Mouse (Mus musculus) kidney, adult 11 months (tissue): ENCODE data around the gene Dlk2.

Experiments
- DNase-seq: peaks from one replicate; pipeline ENCODE4 v3.0.0; 2022

Gene Dlk2

GRCm38 (mm10) chr17:46274465-46274864 lies 22.8 kb upstream of the Dlk2 start:
- no peak for DNase-seq

GRCm38 (mm10) chr17:46275034-46275433 lies 22.2 kb upstream of the Dlk2 start:
- DNase-seq, result no peak

DNA sequence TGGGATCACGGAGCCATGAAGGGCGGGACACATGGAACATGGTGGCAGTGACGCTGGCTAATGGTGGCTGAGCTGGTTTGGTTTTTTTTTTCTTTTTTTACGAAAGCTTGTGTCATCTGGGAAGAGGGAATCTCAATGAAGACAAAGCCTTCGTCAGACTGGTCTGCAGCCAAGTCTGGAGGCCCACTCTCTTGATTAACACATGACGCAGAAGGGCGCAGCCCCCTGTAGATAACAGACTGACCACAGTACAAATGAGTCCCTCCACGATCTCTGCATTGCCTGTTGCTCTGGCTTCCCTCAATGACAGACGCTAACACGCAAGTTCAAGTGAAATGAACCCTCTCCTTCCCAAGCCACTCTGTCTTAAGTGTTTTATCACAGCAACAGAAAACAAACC lies 21.7 kb upstream of the Dlk2 start:
- no peak for DNase-seq

DNA sequence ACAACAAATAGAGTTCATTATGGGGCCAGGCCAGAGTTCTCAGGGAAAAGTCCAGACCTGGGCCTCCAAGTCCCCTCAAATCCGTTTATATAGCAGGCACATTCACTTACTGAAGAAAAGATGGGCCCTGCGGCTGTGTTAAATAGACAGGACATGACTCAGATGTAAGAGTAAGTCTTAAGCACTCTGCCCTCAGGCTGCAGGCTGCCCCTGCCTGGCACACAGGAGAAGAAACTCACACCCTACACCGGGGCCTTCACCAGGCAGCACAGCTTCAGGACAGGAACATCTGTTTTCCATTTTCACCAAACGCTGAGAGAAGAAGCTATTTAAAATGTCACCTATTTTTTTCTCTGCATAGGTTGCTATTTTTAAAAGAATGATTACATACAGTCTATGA lies 19.6 kb upstream of the Dlk2 start:
- DNase-seq, result no peak

GRCm38 (mm10) chr17:46278011-46278765 lies 19.0 kb upstream of the Dlk2 start:
- no peak for DNase-seq

DNA sequence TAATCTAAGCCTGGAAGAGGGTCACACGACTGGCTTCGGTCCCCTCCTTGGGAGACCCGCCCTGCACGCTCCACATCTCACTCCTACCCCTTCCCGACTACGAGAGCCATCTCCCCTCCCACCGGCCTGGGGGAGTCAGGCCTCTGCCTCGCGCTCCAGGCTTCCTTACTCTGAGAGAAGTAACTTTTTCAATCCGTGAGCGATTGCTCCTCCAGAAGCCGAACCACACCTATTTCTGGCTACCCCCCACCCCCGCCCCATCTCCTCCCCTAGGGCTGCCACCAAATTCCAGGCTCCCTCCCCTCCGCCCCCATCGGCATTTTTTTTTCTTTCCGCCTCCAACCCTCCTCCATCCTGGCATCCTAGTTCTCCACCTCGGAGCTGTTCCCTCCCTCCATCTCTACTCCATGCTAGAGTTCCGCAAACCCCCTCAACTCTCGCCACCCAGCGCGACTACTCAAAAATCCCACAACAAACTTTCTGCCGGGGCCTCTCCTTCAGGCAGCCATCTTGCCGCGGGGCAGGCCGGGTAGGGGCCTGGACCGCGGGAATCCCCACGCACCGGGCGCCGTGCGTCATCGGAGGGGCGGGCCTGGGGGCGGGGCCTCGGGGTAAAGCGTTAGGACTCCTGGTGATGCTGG lies 14.6 kb upstream of the Dlk2 start, which contains the start of gene Tjap1:
TSS of gene Tjap1 (minus strand) at position 544 of the 641 bp plus-strand sequence.
- peak; percentile 79 for DNase-seq

DNA sequence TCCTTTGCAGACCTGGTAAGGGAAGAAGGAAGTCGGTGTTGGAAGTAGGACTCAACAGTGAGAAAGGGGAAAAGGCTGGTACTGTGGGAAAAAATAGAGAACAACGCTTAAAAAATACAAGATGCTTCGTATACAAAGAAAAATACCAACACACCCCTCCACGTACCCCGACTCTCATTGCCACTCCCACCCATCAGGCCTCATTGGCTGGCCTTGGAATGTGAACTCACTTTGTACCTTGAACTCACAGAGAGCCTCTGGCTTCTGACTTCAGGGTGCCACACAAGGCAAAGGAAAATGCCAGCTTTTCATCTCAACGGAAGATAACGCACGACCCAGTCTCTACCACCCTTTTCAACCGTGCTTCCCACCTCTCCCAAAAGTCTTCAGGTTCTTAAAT lies 14.1 kb upstream of the Dlk2 start:
- DNase-seq, result peak; percentile 63

DNA sequence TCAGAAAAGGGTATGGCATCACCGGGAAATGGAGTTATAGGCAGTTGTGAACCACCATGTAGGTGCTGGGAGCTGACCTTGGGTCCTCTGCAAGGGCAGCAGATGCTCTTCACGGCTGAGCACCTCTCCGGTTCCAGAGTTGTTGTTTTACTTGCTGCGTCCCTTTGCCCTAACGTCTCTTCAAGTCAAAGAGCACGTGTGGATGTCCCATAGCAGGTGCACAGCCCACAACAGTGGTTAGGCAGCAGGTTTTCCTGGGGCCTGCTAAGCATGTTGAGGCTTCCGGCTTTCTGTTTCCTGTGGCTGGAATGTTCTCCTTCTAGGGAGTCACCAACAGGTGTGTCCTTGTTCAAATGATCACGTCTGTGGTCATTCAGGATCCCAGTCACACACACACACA lies 13.3 kb upstream of the Dlk2 start:
- DNase-seq, result peak; percentile 66

GRCm38 (mm10) chr17:46284653-46285052 lies 12.6 kb upstream of the Dlk2 start:
- DNase-seq, result no peak

- no peak for DNase-seq
Measured at GRCm38 (mm10) chr17:46285407-46285806, 11.8 kb upstream of the Dlk2 start.

DNA sequence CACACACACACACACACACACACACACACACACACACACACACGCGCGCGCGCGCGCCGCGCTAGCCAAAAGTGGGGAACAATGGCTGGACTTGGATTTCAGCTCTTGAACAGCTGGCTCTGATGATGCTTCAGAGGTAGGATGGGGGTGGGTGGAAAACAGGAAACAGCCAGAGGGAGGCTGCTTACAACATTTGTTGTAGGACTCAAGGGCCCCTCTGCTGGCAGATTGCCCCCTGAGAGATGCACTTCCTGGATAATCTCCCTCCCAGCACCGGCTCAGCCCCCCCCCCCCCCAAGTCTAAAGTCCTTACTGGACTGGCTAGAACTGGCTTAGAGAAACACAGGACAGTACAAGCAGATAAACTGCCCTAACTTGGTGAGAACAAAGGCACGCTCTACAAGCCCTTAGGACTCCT lies 9.5 kb upstream of the Dlk2 start:
- DNase-seq, result peak; percentile 64

DNA sequence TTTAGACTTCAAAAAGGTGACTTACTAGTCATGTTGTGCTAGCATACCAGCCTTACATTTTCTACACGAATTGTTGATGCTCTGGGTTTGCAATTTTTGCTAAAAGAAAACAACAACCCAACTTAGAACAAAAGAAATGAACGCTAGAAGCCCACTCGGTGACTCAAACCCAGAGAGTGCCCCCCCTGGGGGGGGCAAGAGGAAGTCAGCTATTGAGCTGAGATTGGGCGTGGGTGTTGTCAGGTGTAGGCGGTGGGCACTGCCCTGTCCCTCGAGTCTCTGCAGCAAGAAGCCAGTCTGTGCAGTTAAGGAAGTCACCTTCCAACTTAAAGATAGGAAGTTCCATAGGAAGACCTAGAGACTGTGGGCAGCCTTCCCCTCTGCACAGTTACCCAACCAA lies 620 bp upstream of the Dlk2 start:
- DNase-seq, result no peak

- DNase-seq, result no peak
Measured at GRCm38 (mm10) chr17:46297028-46297363, 225 bp upstream of the Dlk2 start.

DNA sequence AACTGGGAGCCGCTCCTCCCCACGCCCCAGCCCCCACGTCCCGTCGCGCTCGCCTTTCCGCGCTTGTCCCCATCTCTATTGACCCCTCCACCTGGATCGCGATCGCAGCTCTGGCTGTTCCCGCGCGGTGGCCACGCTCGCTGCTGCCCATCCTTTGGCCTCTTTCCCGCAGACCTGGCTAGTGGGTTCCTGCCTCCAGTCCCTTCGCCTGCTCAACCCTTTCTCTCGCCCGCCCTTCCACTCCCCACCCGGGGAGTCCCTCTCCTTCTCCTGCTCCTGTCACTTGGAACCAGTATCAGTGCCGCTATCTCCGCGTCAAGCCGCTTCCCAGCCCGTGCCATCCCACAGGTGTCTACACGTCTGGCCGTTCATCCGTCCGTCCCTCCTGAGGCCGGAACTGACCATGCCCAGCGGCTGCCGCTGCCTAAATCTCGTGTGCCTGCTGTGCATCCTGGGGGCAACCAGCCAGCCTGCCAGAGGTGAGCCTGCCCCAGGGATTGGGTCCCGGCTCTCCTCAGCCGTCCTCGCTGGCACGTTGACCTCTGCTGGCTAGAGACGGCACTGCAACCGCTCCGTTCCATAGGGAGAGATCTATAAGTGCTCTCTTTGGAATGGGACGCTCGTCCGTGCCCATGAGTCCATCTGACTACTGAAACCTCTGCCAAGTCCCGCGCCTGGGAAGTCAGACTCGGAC lies 1.1 kb downstream of the Dlk2 start:
- peak; percentile 73 for DNase-seq

DNA sequence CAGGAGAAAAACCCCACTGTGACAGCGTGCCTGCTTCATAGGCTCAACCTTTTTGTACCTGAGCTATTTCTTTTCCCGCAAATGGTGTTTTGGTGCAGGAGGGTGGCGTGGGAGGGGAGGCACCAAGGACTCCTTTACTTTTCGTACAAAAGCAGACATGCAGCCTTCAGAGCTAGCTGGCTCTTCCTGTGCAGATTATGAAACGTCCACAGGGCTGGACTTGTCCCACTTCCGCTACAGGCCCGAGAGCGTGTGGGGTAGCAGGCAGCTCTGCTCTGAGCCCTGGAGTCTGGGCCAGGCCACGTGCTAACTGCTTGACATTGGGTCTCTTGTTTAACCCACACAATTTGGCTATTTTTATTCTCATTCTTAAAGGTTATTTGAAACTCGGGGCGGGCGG lies 4.7 kb downstream of the Dlk2 start:
- DNase-seq, result no peak

- no peak for DNase-seq
Measured at GRCm38 (mm10) chr17:46304184-46304583, 7.0 kb downstream of the Dlk2 start.

GRCm38 (mm10) chr17:46306956-46307355 lies 9.7 kb downstream of the Dlk2 start:
- no peak for DNase-seq

DNA sequence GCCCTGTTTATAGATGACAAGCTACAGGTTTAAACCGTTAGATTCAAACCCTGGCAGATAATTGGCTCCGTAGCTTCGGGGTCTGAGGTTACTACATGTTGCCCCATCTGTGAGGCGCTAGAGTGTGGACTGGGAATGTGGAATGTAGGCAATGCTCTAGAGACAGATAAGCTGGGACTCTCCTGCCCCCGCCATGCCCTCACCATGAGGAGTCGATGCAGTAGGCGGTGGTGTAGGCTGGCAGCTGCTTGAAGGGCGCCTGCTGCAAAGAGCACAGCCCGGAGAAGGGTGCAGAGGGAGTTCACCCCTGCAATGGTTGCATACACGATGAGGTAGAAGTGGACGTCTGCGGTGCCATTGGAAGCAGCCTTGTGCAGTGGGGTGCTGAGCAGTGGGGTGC lies 12.6 kb downstream of the Dlk2 start:
- DNase-seq, result no peak

- no peak for DNase-seq
Measured at GRCm38 (mm10) chr17:46310515-46310914, 13.3 kb downstream of the Dlk2 start.

- no peak for DNase-seq
Measured at GRCm38 (mm10) chr17:46313135-46313715, 16.0 kb downstream of the Dlk2 start.

DNA sequence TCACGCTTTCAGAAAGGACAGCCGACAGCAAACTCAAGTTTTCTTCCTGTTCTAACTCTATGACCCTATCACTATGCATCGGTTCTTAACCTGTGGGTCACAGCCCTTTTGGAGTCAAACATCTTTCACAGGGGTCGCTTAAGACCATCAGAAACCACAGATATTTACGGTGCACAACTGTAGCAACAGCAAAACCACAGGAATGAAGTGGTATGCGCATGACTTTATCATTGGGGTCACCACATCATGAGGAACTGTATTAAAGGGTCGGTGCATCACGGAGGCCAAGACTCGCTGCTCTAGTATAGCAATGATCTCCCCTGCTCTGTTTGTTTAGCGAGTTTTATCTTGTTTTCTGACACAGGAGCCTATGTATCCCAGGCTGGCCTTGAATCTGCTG lies 18.6 kb downstream of the Dlk2 start:
- DNase-seq, result no peak

- DNase-seq, result peak; percentile 42
Measured at GRCm38 (mm10) chr17:46320492-46320891, 23.3 kb downstream of the Dlk2 start.

GRCm38 (mm10) chr17:46322046-46322823 lies 25.0 kb downstream of the Dlk2 start:
- DNase-seq, result no peak
